Mouse (Mus musculus) CD4-positive helper T cell, adult 2 months (primary cell): ENCODE data around the gene Chic1.

Experiments
- DNase-seq: peaks from one replicate; pipeline ENCODE4 v3.0.0-alpha.2; 2012; ENCODE audit warnings: low read depth, missing footprints, low spot score

Gene Chic1

DNA sequence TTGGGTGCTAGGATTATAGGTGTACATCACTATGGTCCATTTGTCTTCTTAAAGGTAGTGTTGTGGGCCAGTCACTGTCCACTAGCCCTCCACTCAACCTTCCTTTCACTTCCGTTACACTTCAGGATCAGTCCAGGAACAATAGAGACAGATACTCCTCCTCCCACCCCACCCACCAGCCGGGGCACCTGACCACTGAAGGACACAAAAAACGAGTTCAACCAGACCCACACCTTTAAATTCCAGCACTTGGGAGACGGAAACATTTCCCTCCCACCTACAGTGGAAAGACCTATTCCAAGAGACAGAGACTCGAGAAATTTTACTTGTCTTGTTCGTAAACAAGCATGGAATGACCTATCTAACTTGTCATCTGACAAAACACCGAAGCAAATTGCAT is 76.0 kb downstream of the Chic1 start:
- DNase-seq: no peak

DNA sequence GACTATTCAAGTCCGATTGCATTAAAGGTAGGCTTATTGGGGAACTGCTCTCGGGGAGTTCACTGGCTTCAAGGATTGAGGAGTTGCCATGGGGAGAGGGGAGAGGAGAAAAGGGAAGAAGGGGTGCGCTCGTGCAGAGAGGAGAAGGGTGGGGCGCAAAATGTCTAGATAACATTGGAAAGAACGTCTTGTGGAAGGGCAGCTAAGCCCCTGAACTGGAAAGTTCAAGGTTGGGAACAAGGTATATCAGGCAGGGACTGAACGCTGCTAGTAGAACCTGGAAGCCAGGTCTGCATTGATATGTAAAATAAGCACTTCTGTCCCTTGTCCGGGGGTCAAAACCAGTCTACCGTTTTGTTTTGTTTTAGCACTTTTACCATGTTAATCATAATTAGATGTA is 81.7 kb downstream of the Chic1 start:
- DNase-seq: peak; percentile 4

DNA sequence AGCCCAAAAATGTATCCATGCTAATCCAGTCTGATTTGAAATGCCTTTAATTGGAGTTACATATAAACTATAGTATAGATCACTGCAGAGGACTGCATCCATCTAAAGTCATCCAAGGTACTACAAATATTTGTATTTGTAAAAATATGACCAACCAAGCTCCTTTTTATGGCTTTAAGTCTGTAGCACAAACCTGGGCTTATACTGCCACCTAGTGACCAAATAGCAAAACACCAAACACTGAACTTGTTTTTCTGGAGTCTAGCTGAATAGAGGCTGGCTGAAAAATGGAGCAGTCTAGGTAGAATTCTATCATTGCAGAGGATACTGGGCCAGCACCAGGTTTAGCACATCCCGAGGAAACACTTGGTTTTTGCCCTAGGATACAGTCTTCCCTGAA is 84.5 kb downstream of the Chic1 start:
- peak; percentile 39 for DNase-seq

DNA sequence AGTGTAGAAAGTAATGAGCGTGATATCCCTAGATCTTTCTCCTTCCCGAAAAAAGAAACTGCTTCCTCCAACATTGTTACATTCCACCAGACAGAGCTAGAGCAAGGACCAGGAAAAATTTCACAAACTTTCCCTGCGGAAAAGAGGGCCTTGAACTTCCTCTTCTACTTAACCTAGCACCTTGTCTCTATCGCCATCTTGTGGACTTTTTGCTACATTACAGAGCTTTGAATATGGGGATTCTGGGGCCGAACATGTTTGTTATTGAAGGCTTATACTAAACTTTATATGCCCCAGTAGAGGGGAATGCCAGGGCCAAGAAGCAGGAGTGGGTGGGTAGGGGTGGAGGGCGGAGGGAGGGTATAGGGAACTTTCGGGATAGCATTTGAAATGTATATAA is 87.5 kb downstream of the Chic1 start:
- peak; percentile 32 for DNase-seq
